Comparison of ENCODE assay signal across 26 mouse cellular contexts in the genomic region with DNA sequence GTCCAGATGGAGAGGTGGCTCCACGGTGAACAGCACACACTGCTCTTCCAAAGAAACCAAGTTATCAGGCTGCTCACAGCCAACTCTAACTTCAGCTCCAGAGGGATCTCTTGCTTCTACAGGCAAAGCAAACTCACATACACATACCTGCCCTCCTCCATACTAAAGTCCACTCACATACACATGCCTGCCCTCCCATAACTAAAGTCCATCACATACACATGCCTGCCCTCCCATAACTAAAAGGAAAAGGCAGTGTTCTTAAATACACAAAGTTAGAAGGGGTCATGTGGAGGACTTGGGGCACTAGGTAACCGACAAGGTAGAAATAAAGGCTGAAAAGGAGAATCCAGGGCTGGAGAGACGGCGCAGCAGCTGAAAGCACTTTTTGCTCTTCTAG. TPM values are rescaled to one million over a fixed set of nuclear protein-coding genes. Genes with fewer than 3 reads are reported as not detected.
A peak's percentile ranks its signal among the peaks of the same experiment; 100 is the strongest.
DNase-seq lines count a peak whose midpoint lies in the region; ATAC-seq and TF ChIP-seq lines count a peak whose summit lies in the region.
"Had no signal": no experiment of that assay in that cellular context is flagged by ENCODE, and none has a peak within 500 bp of the region (broad histone marks: within the 10 kb centered on the region; RNA-seq: fewer than 3 reads in every experiment).

No protein-coding gene starts in this region.

- H3K27me3 ChIP-seq in liver, embryonic 15.5 days: no peaks in the 10 kb centered on the region
- H3K27me3 ChIP-seq in liver, embryonic 12.5 days (replicated peaks): no peaks in the 10 kb centered on the region
- no peaks in the 10 kb centered on the region for H3K27me3 ChIP-seq in intestine, embryonic 15.5 days (replicated peaks)
- no peaks in the 10 kb centered on the region for H3K27me3 ChIP-seq in intestine, embryonic 16.5 days (replicated peaks; ENCODE audit: control insufficient read depth, insufficient read depth, low read length)
- no peaks in the 10 kb centered on the region for H3K27me3 ChIP-seq in stomach, postnatal 0 days (ENCODE audit: control insufficient read depth, insufficient read depth, low read length)
- H3K27me3 ChIP-seq: embryonic facial prominence, embryonic 12.5 days; embryonic facial prominence, embryonic 15.5 days; heart, embryonic 12.5 days; heart, embryonic 15.5 days had no signal

- peak; percentile 47 for ATAC-seq in liver, embryonic 15.5 days (ENCODE audit: insufficient read depth)
- no peak for ATAC-seq in liver, embryonic 12.5 days
- peak; percentile 63; the same call in 1 of the 2 replicates for ATAC-seq in intestine, embryonic 15.5 days
- ATAC-seq in intestine, embryonic 16.5 days: peak; percentile 86
- ATAC-seq in stomach, postnatal 0 days (ENCODE audit: low FRiP score, low TSS enrichment): peak; percentile 51; the same call in 1 of the 2 replicates
- ATAC-seq: CD4-positive, CD25-positive, alpha-beta regulatory T cell, adult 4 months; forebrain, embryonic 14.5 days; forebrain, postnatal 0 days had no signal

- DNase-seq in stomach, postnatal 0 days (ENCODE audit: low spot score): no peak
- no peak for DNase-seq in heart, adult 9 months (ENCODE audit: low spot score in 2 of 2)
- no peak for DNase-seq in urinary bladder, adult 2 months (ENCODE audit: low spot score)
- DNase-seq: adrenal gland, adult 2 months; adrenal gland, postnatal 14 days; cerebellum, adult 11 months; cerebellum, adult 2 months; cerebellum, adult 9-11 months; cerebellum, postnatal 25 days; forebrain, postnatal 0 days; gastrocnemius, adult 2 months; gastrocnemius, postnatal 14 days; heart, adult 11 months; heart, postnatal 10 days; heart, postnatal 36 days had no signal

- H3K9ac ChIP-seq in liver, embryonic 15.5 days: no peak overlapping the region
- no peak overlapping the region for H3K9ac ChIP-seq in liver, embryonic 12.5 days
- H3K9ac ChIP-seq in intestine, embryonic 15.5 days: no peak overlapping the region
- no peak overlapping the region for H3K9ac ChIP-seq in intestine, embryonic 16.5 days (ENCODE audit: low read depth, low read length)
- H3K9ac ChIP-seq in stomach, postnatal 0 days (ENCODE audit: low read length): no peak overlapping the region
- H3K9ac ChIP-seq: embryonic facial prominence, embryonic 12.5 days; embryonic facial prominence, embryonic 15.5 days; forebrain, postnatal 0 days; heart, embryonic 12.5 days; heart, embryonic 15.5 days; hindbrain, embryonic 14.5 days had no signal

- WGBS in liver, embryonic 15.5 days (ENCODE audit: insufficient replicate concordance): 73% methylated on average over 4 of the region's 4 CpGs
- WGBS in liver, embryonic 12.5 days (ENCODE audit: insufficient replicate concordance): 87% methylated on average over 4 of the region's 4 CpGs
- 88% methylated on average over 4 of the region's 4 CpGs for WGBS in intestine, embryonic 15.5 days
- WGBS in intestine, embryonic 16.5 days: 79% methylated on average over 4 of the region's 4 CpGs
- 76% methylated on average over 4 of the region's 4 CpGs for WGBS in stomach, postnatal 0 days

- no peaks in the 10 kb centered on the region; the same call in 1 of the 2 replicates for H3K4me1 ChIP-seq in liver, embryonic 15.5 days (replicated peaks)
- H3K4me1 ChIP-seq in liver, embryonic 12.5 days: 0 out of 2 replicates have a peak, but pooled peaks cover 4% of the 10 kb centered on the region
- H3K4me1 ChIP-seq in intestine, embryonic 15.5 days (replicated peaks): no peaks in the 10 kb centered on the region
- H3K4me1 ChIP-seq in intestine, embryonic 16.5 days (ENCODE audit: control insufficient read depth, insufficient read depth, low read length): no peaks in the 10 kb centered on the region
- no peaks in the 10 kb centered on the region for H3K4me1 ChIP-seq in stomach, postnatal 0 days (replicated peaks; ENCODE audit: control insufficient read depth, insufficient read depth)
- H3K4me1 ChIP-seq: embryonic facial prominence, embryonic 12.5 days; embryonic facial prominence, embryonic 15.5 days; heart, embryonic 12.5 days; heart, embryonic 15.5 days had no signal

- no peak for TF ChIP-seq CTCF in stomach, postnatal 0 days (IDR thresholded peaks at IDR 0.05; ENCODE audit: low read depth)

- no peak for TF ChIP-seq EP300 in stomach, postnatal 0 days (optimal IDR thresholded peaks at IDR 0.05)

- no peak overlapping the region for H3K4me2 ChIP-seq in liver, embryonic 15.5 days
- H3K4me2 ChIP-seq in liver, embryonic 12.5 days: no peak overlapping the region
- H3K4me2 ChIP-seq in intestine, embryonic 15.5 days (replicated peaks): no peak overlapping the region
- H3K4me2 ChIP-seq in intestine, embryonic 16.5 days (ENCODE audit: low read depth, low read length): no peak overlapping the region
- no peak overlapping the region for H3K4me2 ChIP-seq in stomach, postnatal 0 days (replicated peaks; ENCODE audit: low read depth)
- H3K4me2 ChIP-seq: embryonic facial prominence, embryonic 12.5 days; embryonic facial prominence, embryonic 15.5 days; heart, embryonic 12.5 days; heart, embryonic 15.5 days; hindbrain, embryonic 14.5 days had no signal

- no peaks in the 10 kb centered on the region for H3K9me3 ChIP-seq in liver, embryonic 15.5 days (replicated peaks)
- H3K9me3 ChIP-seq in liver, embryonic 12.5 days (replicated peaks): no peaks in the 10 kb centered on the region
- H3K9me3 ChIP-seq in intestine, embryonic 15.5 days: no peaks in the 10 kb centered on the region
- no peaks in the 10 kb centered on the region for H3K9me3 ChIP-seq in intestine, embryonic 16.5 days (ENCODE audit: control insufficient read depth, low read length)
- no peaks in the 10 kb centered on the region for H3K9me3 ChIP-seq in stomach, postnatal 0 days (ENCODE audit: control insufficient read depth, low read length)
- H3K9me3 ChIP-seq: embryonic facial prominence, embryonic 12.5 days; embryonic facial prominence, embryonic 15.5 days; heart, embryonic 12.5 days; heart, embryonic 15.5 days had no signal

- H3K27ac ChIP-seq in liver, embryonic 15.5 days (replicated peaks): peak overlapping the region; percentile 21; the same call in 1 of the 2 replicates
- no peak overlapping the region for H3K27ac ChIP-seq in liver, embryonic 12.5 days
- no peak overlapping the region; the same call in 1 of the 2 replicates for H3K27ac ChIP-seq in intestine, embryonic 15.5 days
- H3K27ac ChIP-seq in intestine, embryonic 16.5 days (ENCODE audit: low read length): peak overlapping the region; percentile 53
- no peak overlapping the region for H3K27ac ChIP-seq in stomach, postnatal 0 days (replicated peaks)
- H3K27ac ChIP-seq: embryonic facial prominence, embryonic 12.5 days; embryonic facial prominence, embryonic 15.5 days; gastrocnemius, adult 2 months; heart, embryonic 15.5 days; hindbrain, embryonic 14.5 days had no signal

- peaks cover 3% of the 10 kb centered on the region; the same call in 1 of the 2 replicates for H3K36me3 ChIP-seq in liver, embryonic 15.5 days (replicated peaks)
- H3K36me3 ChIP-seq in liver, embryonic 12.5 days: peaks cover 31% of the 10 kb centered on the region
- no peaks in the 10 kb centered on the region for H3K36me3 ChIP-seq in intestine, embryonic 15.5 days
- no peaks in the 10 kb centered on the region; the same call in 1 of the 2 replicates for H3K36me3 ChIP-seq in intestine, embryonic 16.5 days (ENCODE audit: control insufficient read depth, insufficient read depth, low read length)
- no peaks in the 10 kb centered on the region for H3K36me3 ChIP-seq in stomach, postnatal 0 days (ENCODE audit: control insufficient read depth, insufficient read depth, low read length)

- H3K4me3 ChIP-seq in liver, embryonic 15.5 days (replicated peaks): no peak overlapping the region
- H3K4me3 ChIP-seq in liver, embryonic 12.5 days: no peak overlapping the region
- H3K4me3 ChIP-seq in intestine, embryonic 15.5 days (replicated peaks): no peak overlapping the region
- H3K4me3 ChIP-seq in intestine, embryonic 16.5 days (ENCODE audit: low read length): no peak overlapping the region
- no peak overlapping the region for H3K4me3 ChIP-seq in stomach, postnatal 0 days (ENCODE audit: low read depth, low read length)
- H3K4me3 ChIP-seq: embryonic facial prominence, embryonic 12.5 days; embryonic facial prominence, embryonic 15.5 days; gastrocnemius, adult 2 months; heart, embryonic 12.5 days; heart, embryonic 15.5 days had no signal

RNA-seq across cellular contexts. Expression of a gene that starts 41.6 kb away (rescaled TPM):
- polyA plus RNA-seq in liver, embryonic 15.5 days (2015; fragmentation: Nextera tagmentation; extraction: Ambion mirVana): 3.4 and 3.5 TPM in 2 replicates
- 5.5 and 5.7 TPM in 2 replicates for polyA plus RNA-seq in liver, embryonic 12.5 days (2016; fragmentation: Nextera tagmentation; extraction: Ambion mirVana)
- polyA plus RNA-seq in intestine, embryonic 15.5 days (2015; fragmentation: Nextera tagmentation; extraction: Ambion mirVana): 12.1 TPM in 2 replicates
- polyA plus RNA-seq in intestine, embryonic 16.5 days (2015; fragmentation: Nextera tagmentation; extraction: Ambion mirVana): 11.8 and 12.1 TPM in 2 replicates
- 4.5 TPM in 2 replicates for polyA plus RNA-seq in stomach, postnatal 0 days (2015; fragmentation: Nextera tagmentation; extraction: Ambion mirVana)
- polyA plus RNA-seq in urinary bladder, adult 2 months (2012; rRNA removed): 9.5 and 13.8 TPM in 2 replicates

RNA-seq across cellular contexts. Expression of a gene that starts 54.9 kb away (rescaled TPM):
- 11.3 and 13.4 TPM in 2 replicates for polyA plus RNA-seq in liver, embryonic 15.5 days (2015; fragmentation: Nextera tagmentation; extraction: Ambion mirVana)
- polyA plus RNA-seq in liver, embryonic 12.5 days (2016; fragmentation: Nextera tagmentation; extraction: Ambion mirVana): 21.4 and 23.6 TPM in 2 replicates
- 36.2 and 40.2 TPM in 2 replicates for polyA plus RNA-seq in intestine, embryonic 15.5 days (2015; fragmentation: Nextera tagmentation; extraction: Ambion mirVana)
- polyA plus RNA-seq in intestine, embryonic 16.5 days (2015; fragmentation: Nextera tagmentation; extraction: Ambion mirVana): 30.9 and 33.6 TPM in 2 replicates
- polyA plus RNA-seq in stomach, postnatal 0 days (2015; fragmentation: Nextera tagmentation; extraction: Ambion mirVana): 20.5 and 22.0 TPM in 2 replicates
- polyA plus RNA-seq in urinary bladder, adult 2 months (2012; rRNA removed): 45.3 and 50.5 TPM in 2 replicates

Comparison
In these comparisons a context has a peak if more than half of its experiments do, and no peak if none do; other contexts are left out.
1. H3K27ac ChIP-seq: peak in liver, embryonic 15.5 days (single experiment) and intestine, embryonic 16.5 days (single experiment); none in liver, embryonic 12.5 days (single experiment), intestine, embryonic 15.5 days (single experiment) and stomach, postnatal 0 days (single experiment).